Mouse (Mus musculus) effector memory CD4-positive, alpha-beta T cell, adult 5 months (primary cell): ENCODE data around the gene Rab11fip3. TPM values are rescaled to one million over a fixed set of nuclear protein-coding genes. Genes with fewer than 3 reads are reported as not detected.

Source experiments
- polyA plus RNA-seq: library from polyadenylated mRNA; unstranded; fragments of 100-300 nt; shearing (Covaris generic); gene quantifications from one replicate; pipeline ENCODE4 v1.2.1, GENCODE M21; 2017

Rab11fip3 gene
- 20.2 TPM for polyA plus RNA-seq

GRCm38 (mm10) chr17:26068831-26069739 is at the start of gene Rab11fip3:
TSS of gene Rab11fip3 (minus strand) at chr17:26069555.

DNA sequence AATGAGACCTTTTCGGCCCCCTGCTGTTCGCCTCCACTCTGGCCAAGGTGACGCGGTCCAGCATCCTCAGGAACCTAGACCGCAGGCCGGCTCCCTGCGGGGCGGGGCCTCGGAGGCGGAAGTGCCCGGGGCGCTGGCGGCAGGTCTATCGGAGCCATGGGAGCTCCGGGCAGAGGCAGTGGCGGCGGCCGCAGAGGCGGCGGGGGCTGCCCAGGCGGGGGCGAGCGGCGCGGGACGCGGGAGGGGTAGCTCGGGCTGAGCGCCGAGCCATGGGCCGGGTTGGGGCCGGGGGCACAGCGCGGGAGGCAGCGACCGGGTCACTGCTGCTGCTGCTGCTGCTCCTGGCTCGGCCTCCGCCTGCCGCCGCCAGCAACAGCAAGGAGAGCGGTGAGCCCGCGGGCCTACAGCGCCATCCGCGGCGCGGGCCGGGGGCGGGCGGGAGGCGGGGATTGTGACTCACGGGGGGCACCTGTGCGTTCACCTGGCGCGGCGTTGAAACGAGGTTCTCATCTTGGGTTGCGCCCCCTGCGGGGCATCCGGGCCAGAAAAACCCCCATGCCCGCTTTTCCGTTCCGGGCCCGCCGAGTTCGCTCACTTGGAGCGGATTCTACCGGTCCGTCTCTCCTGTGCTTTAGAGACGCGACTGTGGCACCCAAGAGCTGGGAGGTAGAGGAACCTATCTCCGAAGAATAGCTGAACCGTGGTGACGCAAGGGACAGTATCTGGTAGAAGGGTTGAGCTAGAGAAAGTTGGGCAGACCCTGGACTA is 44.0 kb upstream of the Rab11fip3 start, which contains the start of gene Tmem8:
Gene Tmem8 (plus strand): TSS at position 119 of the 768 bp plus-strand sequence.

DNA sequence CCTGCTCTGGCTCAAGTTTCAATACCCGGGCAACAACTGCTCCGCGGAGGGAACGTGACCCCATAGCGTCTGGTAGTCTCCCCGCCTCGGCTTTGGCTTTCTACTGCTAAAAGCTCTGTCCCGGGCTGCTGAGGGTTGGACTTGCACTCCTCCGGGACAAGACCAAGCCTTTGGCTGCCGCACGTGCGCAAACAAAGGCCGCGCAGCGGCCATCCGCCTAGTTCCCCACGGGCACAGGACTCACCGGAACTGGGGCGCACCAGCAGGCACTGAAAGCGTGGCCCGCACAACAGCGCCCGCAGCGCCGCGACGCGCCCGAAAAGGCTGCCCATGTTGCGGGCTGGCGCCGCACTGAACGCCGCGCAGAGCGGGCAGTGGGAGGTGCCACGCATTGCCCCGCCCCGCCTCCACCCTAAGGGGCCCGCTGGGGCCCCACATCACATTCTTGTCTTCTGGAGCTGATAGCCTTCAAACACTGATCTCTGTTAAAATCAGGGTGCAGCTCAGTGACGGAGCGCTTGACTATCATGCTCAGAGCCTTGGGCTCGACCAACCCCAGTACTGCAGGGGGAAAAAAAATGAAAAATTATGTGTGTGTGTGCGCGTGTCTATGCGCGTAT is 25.9 kb upstream of the Rab11fip3 start, which contains the start of gene Nme4:
Gene Nme4 (minus strand): TSS at position 482 of the 620 bp plus-strand sequence.

GRCm38 (mm10) chr17:26089905-26090632 is 20.7 kb upstream of the Rab11fip3 start, which contains the start of gene Decr2:
TSS of gene Decr2 (minus strand) at chr17:26090337.

GRCm38 (mm10) chr17:25985306-25986294 is 83.8 kb downstream of the Rab11fip3 start, which contains the start of gene Capn15:
TSS of gene Capn15 (minus strand) at chr17:25985796.

GRCm38 (mm10) chr17:25951803-25952623 is 117.3 kb downstream of the Rab11fip3 start, which contains the start of gene A930017K11Rik:
TSS of gene A930017K11Rik (minus strand) at chr17:25952565.

DNA sequence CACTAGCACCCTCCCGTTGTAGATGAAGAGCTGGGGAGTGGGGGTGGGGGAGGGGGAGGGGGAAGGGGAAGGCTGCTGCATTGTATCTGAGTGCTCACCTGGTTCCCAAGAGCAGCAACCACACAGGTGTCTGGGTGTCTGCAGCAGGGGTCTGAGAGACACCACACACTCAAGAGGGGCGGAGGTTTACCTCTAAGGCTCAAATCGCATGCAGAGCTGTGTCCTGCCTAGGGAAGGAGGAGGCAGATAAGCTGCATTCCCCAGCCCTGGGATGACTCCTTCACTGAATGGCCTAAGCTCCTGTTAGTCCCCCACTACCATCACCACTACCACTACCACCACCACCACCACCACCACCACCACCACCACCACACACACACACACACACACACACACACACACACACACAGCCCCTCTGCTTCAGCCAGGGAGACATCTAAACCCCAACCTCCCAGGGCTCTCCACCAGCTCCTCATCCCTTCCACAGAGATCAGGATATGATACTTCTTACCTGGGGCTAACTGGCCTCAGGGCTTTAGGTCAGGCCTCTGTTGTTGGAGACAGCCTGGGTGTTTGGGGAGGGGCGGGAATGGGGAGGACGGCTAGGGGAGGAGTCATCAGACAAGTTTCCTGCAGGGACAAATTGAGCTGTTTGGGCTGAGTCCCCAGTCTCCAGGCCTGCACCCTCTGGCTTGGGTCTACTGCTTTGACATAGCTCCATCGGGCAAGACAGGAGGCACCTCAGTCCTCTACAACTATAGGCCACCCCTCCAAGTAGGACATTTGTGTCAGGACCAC is 124.8 kb downstream of the Rab11fip3 start, which contains the start of the genes Pigq and Nhlrc4:
Gene Pigq (minus strand): TSS at position 571 of the 798 bp plus-strand sequence.
Gene Nhlrc4 (minus strand): TSS at position 596 of the 798 bp plus-strand sequence.

Other genes with a start within 250 kb of the Rab11fip3 start
- gene Wdr24, start 245.9 kb downstream of the Rab11fip3 start, polyA plus RNA-seq = 19.3 TPM
- 18.3 TPM for gene Jmjd8, start 240.7 kb downstream of the Rab11fip3 start, polyA plus RNA-seq
- 126 TPM for gene Stub1, start 236.2 kb downstream of the Rab11fip3 start, polyA plus RNA-seq
- gene Rhbdl1, start 232.3 kb downstream of the Rab11fip3 start, polyA plus RNA-seq = not detected
- 1.9 TPM for gene Gm20683, start 227.8 kb downstream of the Rab11fip3 start, polyA plus RNA-seq
- 27.1 TPM for gene Rhot2, start 224.7 kb downstream of the Rab11fip3 start, polyA plus RNA-seq
- 20.9 TPM for gene Wdr90, start 208.1 kb downstream of the Rab11fip3 start, polyA plus RNA-seq
- 18.5 TPM for gene Mcrip2, start 200.8 kb downstream of the Rab11fip3 start, polyA plus RNA-seq
- gene Mettl26, start 194.5 kb downstream of the Rab11fip3 start, polyA plus RNA-seq = 41.5 TPM
- 0.21 TPM for gene Wfikkn1, start 188.7 kb downstream of the Rab11fip3 start, polyA plus RNA-seq
- gene Rab40c, start 149.8 kb downstream of the Rab11fip3 start, polyA plus RNA-seq = 17.2 TPM
- 39.1 TPM for gene Pigq, start 124.6 kb downstream of the Rab11fip3 start, polyA plus RNA-seq
- gene Nhlrc4, start 124.6 kb downstream of the Rab11fip3 start, polyA plus RNA-seq = not detected
- not detected for gene A930017K11Rik, start 117.0 kb downstream of the Rab11fip3 start, polyA plus RNA-seq
- 21.9 TPM for gene Capn15, start 83.8 kb downstream of the Rab11fip3 start, polyA plus RNA-seq
- 20.8 TPM for gene Decr2, start 20.8 kb upstream of the Rab11fip3 start, polyA plus RNA-seq
- 16.4 TPM for gene Nme4, start 26.0 kb upstream of the Rab11fip3 start, polyA plus RNA-seq
- gene Tmem8, start 43.7 kb upstream of the Rab11fip3 start, polyA plus RNA-seq = 35.2 TPM
- 42.2 TPM for gene Mrpl28, start 53.9 kb upstream of the Rab11fip3 start, polyA plus RNA-seq
- 119 TPM for gene Axin1, start 69.1 kb upstream of the Rab11fip3 start, polyA plus RNA-seq
- gene Pdia2, start 129.5 kb upstream of the Rab11fip3 start, polyA plus RNA-seq = not detected
- gene Rgs11, start 133.4 kb upstream of the Rab11fip3 start, polyA plus RNA-seq = 17.1 TPM
- gene Arhgdig, start 138.2 kb upstream of the Rab11fip3 start, polyA plus RNA-seq = not detected
- 19.8 TPM for gene Fam234a, start 174.7 kb upstream of the Rab11fip3 start, polyA plus RNA-seq
- 147 TPM for gene Luc7l, start 183.3 kb upstream of the Rab11fip3 start, polyA plus RNA-seq